Mouse (Mus musculus) liver, embryonic 14.5 days (tissue): ENCODE measurements at regions not wholly inside any gene's neighbourhood (a gene's known extent, or its start where the extent isn't known, plus 50 kb on each side); places are given as distances from the start of the nearest gene placed in this dataset.

ENCODE experiments used
- CTCF ChIP-seq: IDR thresholded peaks from 2 replicates; pipeline ENCODE4 v1.5.1; 2016; ENCODE audit warnings: antibody characterized with exemption, low read depth, control low read depth
- EP300 ChIP-seq: IDR thresholded peaks from 2 replicates; pipeline ENCODE4 v1.6.1; 2016; ENCODE audit warnings: antibody characterized with exemption, low read depth

GRCm38 (mm10) chr17:16918191-16918590 is 145.7 kb upstream of the Zfp960 start:
- TF ChIP-seq CTCF = no peak
- TF ChIP-seq EP300 = no peak
